Mouse (Mus musculus) C2C12 (cell line): ENCODE results near the gene Prnp.

ENCODE experiments used
- CTCF ChIP-seq: IDR thresholded peaks from one replicate; pipeline ENCODE4 v1.5.1; 2011; ENCODE audit not compliant: control insufficient read depth, insufficient read depth, insufficient read length
- MYOD1 ChIP-seq: IDR thresholded peaks from one replicate; pipeline ENCODE4 v1.6.1; 2011; ENCODE audit warnings: low read depth; ENCODE audit not compliant: control insufficient read depth, insufficient read length

DNA sequence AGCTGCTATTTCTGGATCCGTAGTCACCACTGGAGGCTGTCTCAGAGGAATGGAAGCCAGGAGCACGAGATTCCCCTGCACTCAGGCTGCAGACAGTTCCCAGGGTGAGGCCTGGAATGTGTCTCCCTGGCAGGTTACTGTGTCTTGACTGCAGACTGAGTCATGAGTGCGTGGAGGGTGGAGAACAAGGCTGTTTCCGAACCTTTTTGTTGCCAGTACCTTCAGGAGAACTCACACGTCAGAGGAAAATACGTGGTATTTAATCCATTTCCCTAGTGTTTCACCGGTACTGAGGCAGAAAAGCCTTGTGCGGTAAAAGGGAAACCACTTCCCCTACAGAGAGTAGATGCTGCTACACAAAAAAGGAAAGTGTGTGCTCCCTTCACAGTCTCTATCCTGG is 6.9 kb upstream of the Prnp start:
- no peak for TF ChIP-seq CTCF
- no peak for TF ChIP-seq MYOD1
